Mouse (Mus musculus): Measurements from ENCODE around the gene Olfr657. TPM values are rescaled to one million over a fixed set of nuclear protein-coding genes. Genes with fewer than 3 reads are reported as not detected.

Gene Olfr657
- not detected in 2 replicates for total RNA-seq (2017)

DNA sequence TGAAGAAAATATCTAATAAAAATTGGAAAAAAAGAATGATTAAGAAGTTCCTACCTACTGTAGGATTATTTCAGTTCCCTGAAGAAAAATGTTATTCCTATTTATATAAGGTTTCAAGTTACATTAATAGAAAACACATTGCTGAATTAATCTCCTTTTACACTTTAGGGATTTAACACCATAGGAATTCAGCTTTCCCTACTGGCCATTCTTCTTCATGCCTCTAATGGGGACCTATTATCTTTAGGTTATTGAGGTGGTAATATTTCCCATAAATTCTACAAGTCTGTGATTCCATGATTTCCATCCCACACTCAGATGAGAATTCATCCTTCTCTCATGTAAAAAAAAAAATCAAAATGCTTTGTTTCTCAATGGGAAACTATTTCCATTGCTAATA, at the start of gene Olfr657:
Gene Olfr657, plus strand, starts transcription at position 301 of the 400 bp plus-strand sequence.
- no peak for ATAC-seq (ENCODE audit: extremely low read depth, insufficient number of reproducible peaks, low FRiP score, poor library complexity, severe bottlenecking)

GRCm38 (mm10) chr7:104577014-104577413, 47.6 kb upstream of the Olfr657 start, which contains the start of gene Olfr653:
Gene Olfr653 (plus strand): TSS chr7:104577314.
- 0 out of 2 replicates have a peak, but pooled peaks have one; percentile 9 for ATAC-seq (ENCODE audit: extremely low read depth, insufficient number of reproducible peaks, low FRiP score, poor library complexity, severe bottlenecking)

DNA sequence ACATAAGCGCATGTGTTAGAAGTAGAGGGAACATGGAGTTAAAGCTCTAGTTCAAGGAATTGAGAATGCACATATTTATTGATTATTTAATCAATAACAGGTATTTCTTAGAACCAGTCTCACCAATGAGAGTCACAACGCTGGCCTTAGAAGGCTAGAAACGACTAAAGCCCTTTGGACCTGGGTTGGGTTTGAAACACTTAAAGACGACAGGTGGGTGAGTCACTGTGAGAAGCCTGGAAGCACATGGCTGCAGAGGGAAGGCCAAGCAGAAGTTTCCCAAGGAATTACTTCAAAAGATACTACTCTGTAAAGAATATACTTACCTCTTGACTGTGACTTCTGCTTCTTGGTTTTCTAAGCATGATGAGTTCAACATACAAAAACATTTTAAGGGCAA, 43.7 kb upstream of the Olfr657 start:
- ATAC-seq (ENCODE audit: extremely low read depth, insufficient number of reproducible peaks, low FRiP score, poor library complexity, severe bottlenecking) = no peak

- ATAC-seq (ENCODE audit: extremely low read depth, insufficient number of reproducible peaks, low FRiP score, poor library complexity, severe bottlenecking) = no peak
These were observed 43.2 kb upstream of the Olfr657 start for GRCm38 (mm10) chr7:104581429-104581828.

DNA sequence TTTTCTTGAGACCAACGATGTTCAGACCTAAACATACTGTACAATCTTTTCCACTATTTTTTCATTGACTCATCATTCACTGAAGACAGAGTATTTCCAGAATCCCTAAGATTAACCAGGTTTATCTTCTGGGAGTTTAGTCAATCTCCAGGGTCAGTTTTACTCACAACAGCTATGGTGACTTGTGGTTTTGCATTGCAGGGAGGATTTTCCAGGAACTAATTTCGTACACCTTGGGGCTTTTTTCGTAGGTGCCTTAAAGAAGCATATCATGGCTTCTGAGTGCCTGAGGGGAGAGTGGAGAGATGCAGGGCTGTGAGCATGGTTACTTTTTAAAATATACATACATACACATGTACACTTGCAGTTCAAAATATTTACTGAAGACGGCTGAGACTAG, 37.9 kb upstream of the Olfr657 start, which contains the start of gene Olfr654:
Gene Olfr654, plus strand, starts transcription at position 301 of the 400 bp plus-strand sequence.
- no peak for ATAC-seq (ENCODE audit: extremely low read depth, insufficient number of reproducible peaks, low FRiP score, poor library complexity, severe bottlenecking)

- no peak for ATAC-seq (ENCODE audit: extremely low read depth, insufficient number of reproducible peaks, low FRiP score, poor library complexity, severe bottlenecking)
These were observed 36.3 kb upstream of the Olfr657 start for GRCm38 (mm10) chr7:104588274-104588673.

- no peak for ATAC-seq (ENCODE audit: extremely low read depth, insufficient number of reproducible peaks, low FRiP score, poor library complexity, severe bottlenecking)
These were observed 22.9 kb upstream of the Olfr657 start, which contains the start of gene Olfr655 for GRCm38 (mm10) chr7:104601679-104602078. Gene Olfr655 (minus strand): TSS chr7:104601779.

- peak; percentile 100 for ATAC-seq (ENCODE audit: extremely low read depth, insufficient number of reproducible peaks, low FRiP score, poor library complexity, severe bottlenecking)
These were observed 21.4 kb upstream of the Olfr657 start for GRCm38 (mm10) chr7:104603173-104603572.

DNA sequence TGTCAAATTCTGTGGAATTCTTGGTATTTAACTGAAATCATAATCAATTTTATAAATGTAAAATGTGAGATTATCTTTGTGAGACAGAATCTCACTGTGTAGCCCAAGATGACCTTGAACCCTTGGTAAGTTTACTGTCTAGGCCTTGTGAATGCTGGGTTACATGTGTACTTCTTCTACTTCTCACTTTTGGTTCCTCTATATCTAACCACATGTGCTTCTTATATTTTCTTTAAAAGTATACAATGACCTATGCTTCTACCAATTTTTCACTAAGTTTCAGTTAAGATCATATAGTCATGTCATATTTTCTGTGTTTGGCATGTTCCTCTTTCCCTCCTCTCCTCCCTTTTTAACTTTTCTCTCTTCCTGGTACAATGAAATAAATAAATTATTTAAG, 19.9 kb upstream of the Olfr657 start:
- ATAC-seq (ENCODE audit: extremely low read depth, insufficient number of reproducible peaks, low FRiP score, poor library complexity, severe bottlenecking) = no peak

DNA sequence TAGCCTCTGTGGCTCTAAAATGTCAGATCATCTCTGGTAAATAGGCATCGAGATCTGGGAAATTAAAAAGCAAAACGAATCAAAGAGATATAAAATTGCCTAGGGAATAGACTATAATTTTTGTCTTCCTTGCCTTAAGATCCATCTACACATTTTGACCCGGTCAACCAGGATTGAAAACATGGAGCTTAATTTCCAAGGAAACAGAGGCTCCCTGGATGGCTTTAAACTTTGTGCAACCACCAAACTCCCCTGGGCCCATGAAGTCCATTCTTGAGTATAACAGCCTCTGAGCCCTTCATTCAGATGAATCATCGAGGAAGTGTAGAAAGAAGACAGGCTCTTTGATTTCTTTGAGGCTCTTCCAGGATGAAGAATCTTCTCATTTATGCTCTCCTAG, 10.9 kb upstream of the Olfr657 start, which contains the start of gene Olfr656:
Gene Olfr656, plus strand, starts transcription at position 301 of the 400 bp plus-strand sequence.
- ATAC-seq (ENCODE audit: extremely low read depth, insufficient number of reproducible peaks, low FRiP score, poor library complexity, severe bottlenecking) = no peak

GRCm38 (mm10) chr7:104646841-104647482, 22.4 kb downstream of the Olfr657 start, which contains the start of gene Olfr658:
Gene Olfr658 (minus strand): TSS chr7:104647305.
- ATAC-seq (ENCODE audit: extremely low read depth, insufficient number of reproducible peaks, low FRiP score, poor library complexity, severe bottlenecking) = peak; percentile 88

DNA sequence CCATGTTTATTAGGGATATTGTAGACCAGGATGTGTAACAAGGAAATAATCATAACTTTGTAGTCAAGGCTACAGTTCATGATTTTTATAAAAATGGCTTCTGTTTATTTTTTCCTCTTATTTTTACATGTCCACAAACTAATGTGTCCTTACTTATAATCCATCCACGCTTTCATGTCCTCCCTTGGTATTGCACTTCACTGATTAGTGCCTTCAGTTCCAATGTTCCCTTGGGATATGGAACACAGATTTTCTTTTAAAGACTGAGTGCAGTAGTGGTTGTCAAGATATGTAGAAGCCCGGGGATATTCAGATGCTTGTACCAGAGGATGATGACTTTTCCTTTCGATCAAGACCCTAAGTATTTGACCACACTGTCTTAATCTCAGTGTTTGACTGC, 41.9 kb downstream of the Olfr657 start, which contains the start of gene Olfr659:
Gene Olfr659, plus strand, starts transcription at position 301 of the 400 bp plus-strand sequence.
- no peak for ATAC-seq (ENCODE audit: extremely low read depth, insufficient number of reproducible peaks, low FRiP score, poor library complexity, severe bottlenecking)

GRCm38 (mm10) chr7:104686201-104686600, 61.6 kb downstream of the Olfr657 start, which contains the start of gene Olfr661:
Gene Olfr661 (plus strand): TSS chr7:104686501.
- no peak for ATAC-seq (ENCODE audit: extremely low read depth, insufficient number of reproducible peaks, low FRiP score, poor library complexity, severe bottlenecking)

Other genes with a start within 250 kb of the Olfr657 start
- 6.6 and 7.2 TPM in 2 replicates for gene Trim30c, start 224.0 kb upstream of the Olfr657 start, total RNA-seq (2017)
- gene Trim30a, start 159.6 kb upstream of the Olfr657 start, total RNA-seq (2017) = 208 and 211 TPM in 2 replicates
- gene Trim30d, start 116.9 kb upstream of the Olfr657 start, total RNA-seq (2017) = 192 and 193 TPM in 2 replicates
- not detected in 2 replicates for gene Olfr651, start 74.7 kb upstream of the Olfr657 start, total RNA-seq (2017)
- gene Olfr652, start 63.9 kb upstream of the Olfr657 start, total RNA-seq (2017) = not detected in 2 replicates
- gene Olfr653, start 47.5 kb upstream of the Olfr657 start, total RNA-seq (2017) = not detected in 2 replicates
- gene Olfr654, start 37.8 kb upstream of the Olfr657 start, total RNA-seq (2017) = not detected in 2 replicates
- not detected in 2 replicates for gene Olfr655, start 23.0 kb upstream of the Olfr657 start, total RNA-seq (2017)
- gene Olfr656, start 10.8 kb upstream of the Olfr657 start, total RNA-seq (2017) = not detected in 2 replicates
- 0.47 TPM in 1 of 2 replicates, not detected in the other for gene Olfr658, start 22.5 kb downstream of the Olfr657 start, total RNA-seq (2017)
- not detected in 2 replicates for gene Olfr659, start 42.0 kb downstream of the Olfr657 start, total RNA-seq (2017)
- gene Olfr661, start 61.7 kb downstream of the Olfr657 start, total RNA-seq (2017) = not detected in 2 replicates
- gene Usp17le, start 152.7 kb downstream of the Olfr657 start, total RNA-seq (2017) = not detected in 2 replicates
- gene Usp17lb, start 217.8 kb downstream of the Olfr657 start, total RNA-seq (2017) = not detected in 2 replicates
- not detected in 2 replicates for gene Usp17la, start 232.2 kb downstream of the Olfr657 start, total RNA-seq (2017)

All from neutrophil, adult 5-6 weeks (primary cell).